Mouse (Mus musculus): ENCODE measurements around the gene Lst1. TPM values are rescaled to one million over a fixed set of nuclear protein-coding genes. Genes with fewer than 3 reads are reported as not detected.
A peak's percentile ranks its signal among the peaks of the same experiment; 100 is the strongest.
"Not testable (repeated sequence)": the region's sequence is repeated elsewhere in the genome, so short reads cannot be mapped to it uniquely, and the experiment has no call there.

Lst1 gene
- total RNA-seq (2015; ENCODE audit: low replicate concordance) = 34.2 and 66.2 TPM in 2 replicates
- total RNA-seq (2017; ENCODE audit: low replicate concordance) = 48.4 and 53.5 TPM in 2 replicates

GRCm38 (mm10) chr17:35187959-35188610 lies at the start of gene Lst1:
TSS of gene Lst1 (minus strand) at chr17:35188439.
- no peak for ATAC-seq (replicated peaks; ENCODE audit: low FRiP score, poor library complexity, severe bottlenecking)

- ATAC-seq (replicated peaks; ENCODE audit: low FRiP score, poor library complexity, severe bottlenecking) = no peak
Observed at GRCm38 (mm10) chr17:35237504-35237903, 49.3 kb upstream of the Lst1 start.

- ATAC-seq (replicated peaks; ENCODE audit: low FRiP score, poor library complexity, severe bottlenecking) = no peak
Observed at GRCm38 (mm10) chr17:35236996-35237395, 48.8 kb upstream of the Lst1 start.

GRCm38 (mm10) chr17:35236390-35236746 lies 48.1 kb upstream of the Lst1 start:
- peak; percentile 77 for ATAC-seq (replicated peaks; ENCODE audit: low FRiP score, poor library complexity, severe bottlenecking)

- peak; percentile 70 for ATAC-seq (replicated peaks; ENCODE audit: low FRiP score, poor library complexity, severe bottlenecking)
Observed at GRCm38 (mm10) chr17:35235614-35236389, 47.6 kb upstream of the Lst1 start, which contains the start of gene Nfkbil1. TSS of gene Nfkbil1 (minus strand) at chr17:35235792.

- no peak for ATAC-seq (replicated peaks; ENCODE audit: low FRiP score, poor library complexity, severe bottlenecking)
Observed at GRCm38 (mm10) chr17:35234903-35235302, 46.7 kb upstream of the Lst1 start.

GRCm38 (mm10) chr17:35234090-35234489 lies 45.9 kb upstream of the Lst1 start:
- not testable (repeated sequence) for ATAC-seq (replicated peaks; ENCODE audit: low FRiP score, poor library complexity, severe bottlenecking)

- no peak for ATAC-seq (replicated peaks; ENCODE audit: low FRiP score, poor library complexity, severe bottlenecking)
Observed at GRCm38 (mm10) chr17:35233114-35233980, 45.1 kb upstream of the Lst1 start, which contains the start of gene Atp6v1g2. TSS of gene Atp6v1g2 (plus strand) at chr17:35233660.

GRCm38 (mm10) chr17:35232659-35233058 lies 44.4 kb upstream of the Lst1 start:
- ATAC-seq (replicated peaks; ENCODE audit: low FRiP score, poor library complexity, severe bottlenecking) = no peak; the same call in 1 of the 2 replicates

GRCm38 (mm10) chr17:35232043-35232442 lies 43.8 kb upstream of the Lst1 start:
- ATAC-seq (replicated peaks; ENCODE audit: low FRiP score, poor library complexity, severe bottlenecking) = peak; percentile 60

- no peak for ATAC-seq (replicated peaks; ENCODE audit: low FRiP score, poor library complexity, severe bottlenecking)
Observed at GRCm38 (mm10) chr17:35231022-35231421, 42.8 kb upstream of the Lst1 start.

- ATAC-seq (replicated peaks; ENCODE audit: low FRiP score, poor library complexity, severe bottlenecking) = no peak
Observed at GRCm38 (mm10) chr17:35226561-35227046, 38.4 kb upstream of the Lst1 start.

- ATAC-seq (replicated peaks; ENCODE audit: low FRiP score, poor library complexity, severe bottlenecking) = no peak
Observed at GRCm38 (mm10) chr17:35225456-35225855, 37.2 kb upstream of the Lst1 start.

GRCm38 (mm10) chr17:35224641-35225040 lies 36.4 kb upstream of the Lst1 start:
- no peak for ATAC-seq (replicated peaks; ENCODE audit: low FRiP score, poor library complexity, severe bottlenecking)

- no peak for ATAC-seq (replicated peaks; ENCODE audit: low FRiP score, poor library complexity, severe bottlenecking)
Observed at GRCm38 (mm10) chr17:35222299-35222698, 34.1 kb upstream of the Lst1 start.

GRCm38 (mm10) chr17:35220156-35220952 lies 32.1 kb upstream of the Lst1 start, which contains the start of gene Gm16181:
TSS of gene Gm16181 (plus strand) at chr17:35220834.
- ATAC-seq (replicated peaks; ENCODE audit: low FRiP score, poor library complexity, severe bottlenecking) = no peak

GRCm38 (mm10) chr17:35219601-35220041 lies 31.4 kb upstream of the Lst1 start:
- ATAC-seq (replicated peaks; ENCODE audit: low FRiP score, poor library complexity, severe bottlenecking) = no peak

GRCm38 (mm10) chr17:35218516-35219193 lies 30.4 kb upstream of the Lst1 start:
- ATAC-seq (replicated peaks; ENCODE audit: low FRiP score, poor library complexity, severe bottlenecking) = no peak

All from erythroid progenitor cell, adult 5-6 weeks (primary cell).